Mouse (Mus musculus): ENCODE measurements at regions not wholly inside any gene's neighbourhood (a gene's known extent, or its start where the extent isn't known, plus 50 kb on each side); places are given as distances from the start of the nearest gene placed in this dataset.

DNA sequence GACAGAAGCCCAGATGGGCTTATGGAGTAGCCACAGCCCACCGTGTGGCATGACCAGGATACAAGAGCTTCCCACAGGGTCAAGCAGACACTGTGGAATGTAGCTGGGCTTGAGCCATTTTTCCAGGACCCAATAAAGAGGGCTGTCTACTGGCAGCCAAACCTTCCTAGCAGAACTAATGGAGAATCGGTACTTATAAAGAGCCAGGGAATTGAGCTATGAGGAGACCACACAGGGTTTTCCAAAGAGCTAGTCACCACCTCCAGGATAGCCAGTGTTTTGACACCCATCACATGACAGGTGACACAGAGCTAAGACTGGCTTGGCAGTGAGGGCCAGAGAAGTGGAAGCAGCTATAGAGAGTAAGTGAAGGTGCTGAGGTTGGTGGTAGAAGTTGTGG, 149.9 kb downstream of the Map2k4 start:
- DNase-seq (ENCODE audit: low read depth, low spot score), result no peak

GRCm38 (mm10) chr11:65637206-65637605, 150.9 kb downstream of the Map2k4 start:
- DNase-seq (ENCODE audit: low read depth, low spot score), result no peak

DNA sequence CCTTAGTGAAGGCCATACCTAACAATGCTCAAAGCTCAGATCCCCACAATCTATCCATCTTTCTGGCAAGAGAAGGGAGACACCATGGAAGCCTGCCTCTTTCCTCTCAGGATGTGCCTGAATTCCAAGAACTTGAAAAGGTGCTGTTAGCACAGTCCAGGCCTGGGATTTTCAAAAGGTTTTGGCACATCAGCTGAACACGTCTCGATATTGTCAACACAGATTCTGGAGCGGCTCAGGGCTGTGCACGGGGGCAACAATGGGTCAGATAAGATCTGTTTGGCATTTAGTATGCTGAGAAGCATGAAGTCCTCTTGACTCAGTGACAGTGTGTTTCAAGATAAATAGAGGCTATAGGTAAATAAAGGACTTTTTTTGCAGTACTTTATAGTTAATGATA, 152.8 kb downstream of the Map2k4 start:
- no peak for DNase-seq (ENCODE audit: low read depth, low spot score)

- no peak for DNase-seq (ENCODE audit: low read depth, low spot score)
Measured at GRCm38 (mm10) chr11:65631164-65631563, 156.9 kb downstream of the Map2k4 start.

GRCm38 (mm10) chr11:65630436-65630835, 157.7 kb downstream of the Map2k4 start:
- DNase-seq (ENCODE audit: low read depth, low spot score), result no peak

- DNase-seq (ENCODE audit: low read depth, low spot score), result no peak
Measured at GRCm38 (mm10) chr11:65629320-65629719, 158.8 kb downstream of the Map2k4 start.

GRCm38 (mm10) chr11:65618976-65619375, 169.1 kb downstream of the Map2k4 start:
- no peak for DNase-seq (ENCODE audit: low read depth, low spot score)

DNA sequence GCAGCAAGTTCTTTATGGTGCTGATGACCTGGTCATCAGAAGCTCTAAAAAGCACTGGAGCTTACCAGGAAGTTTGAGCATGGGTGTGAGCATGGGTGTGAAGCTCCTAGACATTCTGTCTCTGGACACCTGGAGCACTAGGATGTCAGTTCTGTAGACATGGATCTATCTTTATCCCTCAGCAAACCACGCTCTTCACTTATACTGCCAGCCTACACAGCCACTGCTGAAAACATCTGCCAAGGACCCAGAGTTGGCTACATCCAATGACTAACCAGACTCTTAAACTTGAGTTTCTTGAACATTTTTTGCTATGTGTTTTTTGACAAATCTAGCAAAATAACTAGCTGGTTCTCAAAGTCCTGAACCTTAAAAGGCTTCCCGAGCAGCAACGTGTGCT, 177.6 kb downstream of the Map2k4 start:
- DNase-seq (ENCODE audit: low read depth, low spot score), result no peak

DNA sequence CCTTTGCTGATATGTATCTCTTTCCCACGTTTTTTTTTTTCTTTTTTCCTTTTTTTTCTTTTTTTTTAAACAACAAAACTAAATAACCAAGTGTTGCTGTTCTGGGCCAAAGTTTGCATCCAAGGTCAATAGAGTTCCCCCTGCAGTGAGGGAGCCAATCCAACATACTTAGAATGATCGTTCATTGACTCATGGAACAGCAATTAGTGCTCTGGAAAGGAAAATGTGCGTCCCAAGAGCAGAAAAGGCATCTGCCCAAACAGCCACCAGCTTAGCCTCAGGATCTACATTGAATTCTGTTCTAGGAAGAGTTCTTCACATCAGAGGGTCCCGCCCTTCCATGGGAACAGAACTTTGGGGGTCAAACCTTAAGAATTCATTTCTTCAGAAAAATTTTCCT, 179.0 kb downstream of the Map2k4 start:
- no peak for DNase-seq (ENCODE audit: low read depth, low spot score)

- no peak for DNase-seq (ENCODE audit: low read depth, low spot score)
Measured at GRCm38 (mm10) chr11:65597298-65598076, 190.6 kb downstream of the Map2k4 start.

GRCm38 (mm10) chr11:65588491-65588890, 199.6 kb downstream of the Map2k4 start:
- DNase-seq (ENCODE audit: low read depth, low spot score), result no peak

- DNase-seq (ENCODE audit: low read depth, low spot score), result no peak
Measured at GRCm38 (mm10) chr11:65567831-65568230, 220.3 kb downstream of the Map2k4 start.

DNA sequence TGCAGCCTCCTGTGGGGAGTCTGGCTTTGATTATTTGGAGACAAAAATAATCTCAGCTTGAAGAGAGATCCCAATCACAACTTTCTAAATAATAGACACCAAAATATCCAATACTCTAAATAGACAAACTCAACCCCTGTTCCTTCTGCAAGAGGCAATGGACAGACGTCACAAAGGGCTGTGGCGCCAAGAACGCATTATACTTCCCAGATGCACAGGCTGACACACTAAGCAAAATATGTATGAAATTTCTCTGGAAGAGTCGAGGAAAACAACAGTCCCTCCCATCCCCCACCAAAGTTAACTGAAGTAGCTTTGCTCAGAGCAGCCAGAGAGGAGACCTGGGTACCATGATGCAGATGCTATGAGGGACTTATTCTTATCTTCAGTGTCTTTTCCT, 229.9 kb downstream of the Map2k4 start:
- no peak for DNase-seq (ENCODE audit: low read depth, low spot score)

DNA sequence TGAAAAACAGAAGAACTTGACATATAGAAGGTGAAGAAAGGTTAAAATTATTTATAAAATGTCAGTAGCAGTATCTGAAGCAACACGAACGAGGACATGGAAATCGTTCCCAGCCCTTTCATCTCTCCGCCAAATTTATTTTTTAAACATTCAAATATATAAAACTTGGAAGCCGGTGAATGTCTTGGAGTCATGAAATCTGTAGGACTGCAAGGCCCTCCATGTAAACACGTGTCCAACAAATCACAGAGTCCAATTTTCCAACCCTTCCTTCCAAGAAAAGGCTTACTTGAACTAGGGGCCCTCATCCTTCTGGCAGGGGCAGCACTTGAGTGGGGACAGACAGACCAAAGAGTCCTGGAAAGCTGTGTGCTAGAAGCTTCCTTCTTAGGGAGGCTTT, 237.0 kb downstream of the Map2k4 start:
- DNase-seq (ENCODE audit: low read depth, low spot score), result no peak

DNA sequence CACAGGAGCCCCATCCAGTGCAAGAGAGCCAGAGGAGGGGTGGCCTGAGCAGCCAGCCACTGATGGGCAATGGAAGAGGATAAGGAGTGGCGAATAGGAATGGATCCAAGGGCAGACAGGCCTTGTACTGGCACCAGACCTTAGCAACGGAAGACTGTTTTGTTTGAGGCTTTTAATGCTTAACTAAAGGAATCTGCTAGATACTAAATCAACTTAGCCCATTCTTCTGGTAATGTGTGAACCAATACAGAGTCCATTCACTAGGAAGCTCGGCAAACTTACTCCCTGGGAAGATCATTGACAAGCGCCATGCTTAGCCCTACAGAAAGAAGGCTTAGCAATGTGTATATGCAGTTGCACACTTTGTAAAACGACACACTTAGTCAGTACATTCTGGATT, 243.8 kb downstream of the Map2k4 start:
- no peak for DNase-seq (ENCODE audit: low read depth, low spot score)

GRCm38 (mm10) chr11:65543581-65543980, 244.5 kb downstream of the Map2k4 start:
- no peak for DNase-seq (ENCODE audit: low read depth, low spot score)

- DNase-seq (ENCODE audit: low read depth, low spot score), result no peak
Measured at GRCm38 (mm10) chr11:65537046-65537630, 251.0 kb downstream of the Map2k4 start.

DNA sequence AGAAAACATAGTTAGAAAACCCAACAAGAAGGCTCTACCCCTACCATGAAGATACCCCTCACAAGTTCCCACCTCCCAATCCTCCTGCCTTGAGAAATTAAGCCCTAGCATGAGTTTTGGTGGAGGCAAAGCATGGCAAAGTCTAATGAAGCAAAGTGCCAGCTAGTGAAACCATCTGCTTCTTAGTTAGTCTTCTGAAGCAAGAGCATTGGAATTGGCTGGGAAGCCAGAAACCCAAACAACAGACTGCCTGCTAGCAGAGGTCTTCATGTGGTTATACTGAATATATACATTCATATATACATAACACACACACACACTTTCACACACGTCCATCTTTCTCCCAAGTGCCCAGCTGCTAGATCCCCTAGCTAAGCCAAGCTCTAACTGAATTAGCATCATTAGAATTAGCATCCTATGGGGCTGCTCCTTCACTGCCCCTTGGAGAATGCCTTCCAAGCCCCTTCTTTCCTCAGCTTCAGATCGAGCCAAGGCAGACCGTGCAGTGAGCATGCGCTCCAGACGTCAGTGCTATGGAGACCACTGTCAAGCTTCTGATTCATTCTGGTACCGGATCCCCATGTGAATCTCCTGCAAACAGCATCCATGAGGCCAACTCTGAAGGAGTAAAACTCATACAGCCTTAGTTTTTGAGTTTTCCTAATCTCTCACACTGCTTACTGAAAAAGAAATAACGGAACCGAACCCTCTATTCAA, 252.2 kb downstream of the Map2k4 start:
- DNase-seq (ENCODE audit: low read depth, low spot score), result no peak

GRCm38 (mm10) chr11:65530744-65531143, 257.4 kb downstream of the Map2k4 start:
- no peak for DNase-seq (ENCODE audit: low read depth, low spot score)

- DNase-seq (ENCODE audit: low read depth, low spot score), result no peak
Measured at GRCm38 (mm10) chr11:65505106-65505865, 235.5 kb upstream of the Myocd start.

DNA sequence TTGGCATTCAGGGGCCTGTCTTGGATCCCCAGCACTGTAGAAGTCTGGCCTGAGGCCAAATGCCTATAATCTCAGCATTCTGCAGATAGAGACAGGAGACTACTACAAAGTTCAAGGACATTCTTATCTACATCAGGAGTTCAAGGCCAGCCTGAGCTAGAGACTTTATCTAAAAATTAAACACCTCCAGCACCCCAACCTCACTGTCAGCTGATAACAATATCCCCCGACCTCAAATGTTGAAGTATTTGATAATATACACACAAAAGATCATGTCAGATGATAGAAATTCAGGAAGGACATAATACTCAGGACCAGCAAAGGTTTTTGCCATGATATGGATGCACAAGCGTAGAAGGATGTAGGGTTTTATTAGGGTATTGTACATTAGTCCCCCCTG, 228.2 kb upstream of the Myocd start:
- DNase-seq (ENCODE audit: low read depth, low spot score), result no peak

- no peak for DNase-seq (ENCODE audit: low read depth, low spot score)
Measured at GRCm38 (mm10) chr11:65497415-65497814, 227.6 kb upstream of the Myocd start.

Data from skeletal muscle tissue, adult 2 months (tissue).